Mouse (Mus musculus): ENCODE results near the gene Sirpb1c. TPM values are rescaled to one million over a fixed set of nuclear protein-coding genes. Genes with fewer than 3 reads are reported as not detected.
"Not testable (repeated sequence)": the region's sequence is repeated elsewhere in the genome, so short reads cannot be mapped to it uniquely, and the experiment has no call there.

The Sirpb1c gene
- total RNA-seq (2014; fragmentation: Nextera tagmentation) (not detected in 2 replicates), total RNA-seq (2017) (not detected in 2 replicates)

DNA sequence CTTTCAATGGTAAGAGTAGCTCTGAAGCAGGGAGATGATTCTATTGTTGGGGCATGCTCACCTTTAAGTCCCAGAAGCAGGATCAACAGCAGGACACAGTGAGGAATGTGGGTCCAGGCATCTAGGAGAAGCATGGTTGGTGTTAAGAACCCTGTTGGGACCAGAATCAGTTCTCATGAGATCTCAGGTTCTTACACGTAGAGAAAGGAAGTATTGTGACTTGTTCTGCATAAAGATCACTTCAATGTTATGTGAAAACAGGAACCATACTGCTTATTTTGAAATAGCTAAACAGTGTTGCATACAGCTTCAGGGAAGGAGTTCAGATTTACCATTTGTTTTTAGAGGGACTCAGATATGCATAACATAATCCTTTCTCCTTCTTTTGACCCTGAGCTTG is at the start of gene Sirpb1c:
Gene Sirpb1c (minus strand): TSS at position 249 of the 400 bp plus-strand sequence.
- not testable (repeated sequence) for ATAC-seq (replicated peaks; ENCODE audit: low FRiP score, low TSS enrichment, poor library complexity, severe bottlenecking)

DNA sequence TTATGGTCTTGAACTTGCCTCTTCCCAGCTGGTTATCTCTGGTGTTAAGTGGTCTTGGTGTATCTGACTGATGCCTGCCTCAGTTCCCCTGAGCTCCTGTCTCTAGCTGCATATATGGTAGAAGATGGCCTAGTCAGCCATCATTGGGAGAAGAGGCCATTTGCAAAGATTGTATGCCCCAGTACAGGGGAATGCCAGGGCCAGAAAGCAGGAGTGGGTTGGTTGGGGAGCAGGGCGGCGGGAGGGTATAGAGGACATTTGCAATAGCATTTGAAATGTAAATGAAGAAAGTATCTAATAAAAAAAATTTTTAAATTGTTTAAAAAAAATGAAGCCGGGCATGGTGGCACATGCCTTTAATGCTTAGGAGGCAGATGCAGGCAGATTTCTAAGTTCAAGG is 38.1 kb upstream of the Sirpb1c start:
- ATAC-seq (replicated peaks; ENCODE audit: low FRiP score, low TSS enrichment, poor library complexity, severe bottlenecking): no peak

DNA sequence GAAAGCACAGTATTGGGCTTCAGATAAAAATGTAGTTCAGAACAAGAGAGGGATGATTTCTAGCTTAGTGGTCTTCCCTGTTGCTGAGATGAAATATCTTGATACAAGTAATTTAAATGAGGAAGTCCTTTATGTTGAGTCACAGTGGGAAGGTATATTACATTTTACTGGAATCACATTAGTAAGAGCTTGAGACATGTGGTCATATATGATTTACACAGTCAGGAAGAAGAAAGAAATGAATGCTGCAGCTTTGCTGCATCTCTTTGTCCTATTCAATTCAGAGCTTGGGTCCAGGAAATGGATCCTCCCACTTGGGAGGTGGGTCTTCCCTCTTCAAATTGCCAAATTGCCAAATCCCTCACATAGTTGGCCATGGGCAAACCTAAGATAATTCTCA is 7.4 kb upstream of the Sirpb1c start:
- ATAC-seq (replicated peaks; ENCODE audit: low FRiP score, low TSS enrichment, poor library complexity, severe bottlenecking): not testable (repeated sequence)

DNA sequence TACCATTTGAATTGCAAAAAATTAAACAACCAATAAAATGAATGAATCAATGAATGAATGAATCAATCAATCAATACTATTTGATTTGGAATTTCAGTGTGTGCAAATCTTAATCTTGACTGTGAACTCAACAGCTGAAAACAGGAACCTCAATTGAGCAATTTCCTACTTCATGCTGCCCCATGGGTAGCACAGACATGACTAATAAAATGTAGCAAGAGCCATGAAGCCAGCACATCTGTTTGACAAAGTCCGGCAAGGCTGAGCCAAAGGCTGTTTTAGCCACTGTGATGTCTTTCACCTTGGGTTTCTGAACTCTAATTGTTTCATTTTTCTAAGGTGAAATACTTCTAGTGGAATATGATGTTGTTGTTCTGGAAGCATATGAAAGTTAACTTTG is 1.6 kb upstream of the Sirpb1c start:
- ATAC-seq (replicated peaks; ENCODE audit: low FRiP score, low TSS enrichment, poor library complexity, severe bottlenecking): no peak

DNA sequence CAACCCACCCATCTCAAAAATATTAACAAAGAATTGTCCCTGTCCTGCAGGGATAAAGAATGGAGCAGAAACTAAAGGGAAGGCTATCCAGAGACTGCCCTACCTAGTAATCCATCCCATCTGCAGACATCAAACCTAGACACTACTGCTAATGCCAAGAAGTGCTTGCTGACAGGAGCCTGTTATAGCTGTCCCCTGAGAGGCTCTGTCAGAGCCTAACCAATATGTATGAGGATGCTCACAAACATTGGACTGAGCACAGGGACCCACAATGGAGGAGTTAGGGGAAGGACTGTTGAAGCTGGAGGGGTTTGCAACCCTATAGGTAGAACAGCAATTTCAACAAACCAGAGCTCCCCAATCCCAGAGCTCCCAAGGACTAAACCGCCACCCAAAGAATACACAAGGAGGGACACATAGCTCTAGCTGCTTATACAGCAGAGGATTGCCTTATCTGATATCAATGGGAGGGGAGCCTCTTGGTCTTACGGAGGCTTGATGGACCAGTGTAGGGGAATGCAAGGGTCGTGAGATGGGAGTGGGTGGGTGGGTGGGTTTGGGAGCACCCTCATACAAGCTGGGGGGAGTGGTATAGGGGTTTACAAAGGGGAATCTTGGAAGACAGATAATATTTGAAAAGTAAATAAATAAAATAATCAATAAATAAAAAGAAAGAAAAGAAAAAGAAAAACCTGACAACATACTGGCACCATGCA is 838 bp downstream of the Sirpb1c start:
- ATAC-seq (replicated peaks; ENCODE audit: low FRiP score, low TSS enrichment, poor library complexity, severe bottlenecking): no peak

DNA sequence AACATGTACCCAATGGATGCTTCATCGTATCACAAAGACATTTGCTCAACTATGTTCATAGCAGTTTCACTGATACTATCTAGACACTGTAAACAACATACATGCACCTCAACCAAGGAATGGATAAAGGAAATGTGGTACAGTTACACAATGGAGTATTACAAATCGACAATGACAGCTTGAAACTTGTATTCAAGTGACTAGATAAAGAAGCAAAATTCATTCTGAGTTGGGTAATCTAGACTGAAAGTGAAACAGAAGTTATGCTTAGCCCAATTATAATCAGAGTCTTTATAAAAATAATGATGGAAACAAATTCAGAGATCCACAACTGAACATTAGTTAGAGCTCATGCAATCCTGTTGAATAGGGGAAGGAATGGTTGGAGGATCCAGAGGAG is 74.7 kb downstream of the Sirpb1c start:
- ATAC-seq (replicated peaks; ENCODE audit: low FRiP score, low TSS enrichment, poor library complexity, severe bottlenecking): not testable (repeated sequence)

Other genes with a start within 250 kb of the Sirpb1c start
- gene Gm5150, start 157.9 kb upstream of the Sirpb1c start, total RNA-seq (2014; fragmentation: Nextera tagmentation): not detected in 2 replicates
- not detected in 2 replicates for gene Gm5150, start 157.9 kb upstream of the Sirpb1c start, total RNA-seq (2017)

All from megakaryocyte-erythroid progenitor cell, adult 5-6 weeks (primary cell).